Mouse (Mus musculus) embryonic facial prominence, embryonic 13.5 days (tissue): ENCODE measurements around the gene Sowahb. TPM values are rescaled to one million over a fixed set of nuclear protein-coding genes. Genes with fewer than 3 reads are reported as not detected.
A peak's percentile ranks its signal among the peaks of the same experiment; 100 is the strongest.

ENCODE experiments used
- ATAC-seq: fragments of 200-750 bp; cut with Nextera tagmentation; 2 replicates; pipeline ENCODE4 v1.8.0; 2017; ENCODE audit warnings: low read depth; ENCODE audit not compliant: insufficient number of reproducible peaks, insufficient read depth, low FRiP score, low TSS enrichment
- H3K27ac ChIP-seq: fragments of 300-500 bp; sonication (generic); 2 replicates; pipeline ENCODE4 v1.5.1; 2015; ENCODE audit warnings: moderate library complexity, mild to moderate bottlenecking, inconsistent platforms
- H3K27me3 ChIP-seq: fragments of 300-500 bp; sonication (generic); 2 replicates; pipeline ENCODE4 v1.6.1; 2015; ENCODE audit warnings: mild to moderate bottlenecking, inconsistent platforms
- H3K36me3 ChIP-seq: fragments of 300-500 bp; sonication (generic); 2 replicates; pipeline ENCODE4 v1.6.1; 2015; ENCODE audit warnings: mild to moderate bottlenecking, inconsistent platforms
- H3K4me1 ChIP-seq: fragments of 300-500 bp; sonication (generic); 2 replicates; pipeline ENCODE4 v1.6.1; 2015; ENCODE audit warnings: inconsistent platforms
- H3K4me2 ChIP-seq: fragments of 300-500 bp; sonication (generic); 2 replicates; pipeline ENCODE4 v1.6.1; 2015; ENCODE audit warnings: moderate library complexity, mild to moderate bottlenecking, inconsistent platforms
- H3K4me3 ChIP-seq: fragments of 300-500 bp; sonication (generic); 2 replicates; pipeline ENCODE4 v1.5.1; 2015; ENCODE audit warnings: mild to moderate bottlenecking, inconsistent platforms
- H3K9ac ChIP-seq: fragments of 300-500 bp; sonication (generic); 2 replicates; pipeline ENCODE4 v1.6.1; 2015; ENCODE audit warnings: mild to moderate bottlenecking, inconsistent platforms
- H3K9me3 ChIP-seq: fragments of 300-500 bp; sonication (generic); 2 replicates; pipeline ENCODE4 v1.6.1; 2016; ENCODE audit warnings: inconsistent platforms
- WGBS: fragments of 180-500 bp; shearing (Covaris S2); methylation state at CpG from one replicate; pipeline ENCODE4 v1.1.7; 2015; ENCODE audit warnings: mixed read lengths; 5-methylcytosine and 5-hydroxymethylcytosine counted together
- polyA plus RNA-seq: library from polyadenylated mRNA; unstranded; fragments of >200 nt; fragmentation: Nextera tagmentation; extraction: Ambion mirVana; gene quantifications from 2 replicates; pipeline ENCODE4 v1.2.1, GENCODE M21; 2015

Gene Sowahb
- polyA plus RNA-seq, 1 experiment from 2014 or later, result 0.59 TPM

DNA sequence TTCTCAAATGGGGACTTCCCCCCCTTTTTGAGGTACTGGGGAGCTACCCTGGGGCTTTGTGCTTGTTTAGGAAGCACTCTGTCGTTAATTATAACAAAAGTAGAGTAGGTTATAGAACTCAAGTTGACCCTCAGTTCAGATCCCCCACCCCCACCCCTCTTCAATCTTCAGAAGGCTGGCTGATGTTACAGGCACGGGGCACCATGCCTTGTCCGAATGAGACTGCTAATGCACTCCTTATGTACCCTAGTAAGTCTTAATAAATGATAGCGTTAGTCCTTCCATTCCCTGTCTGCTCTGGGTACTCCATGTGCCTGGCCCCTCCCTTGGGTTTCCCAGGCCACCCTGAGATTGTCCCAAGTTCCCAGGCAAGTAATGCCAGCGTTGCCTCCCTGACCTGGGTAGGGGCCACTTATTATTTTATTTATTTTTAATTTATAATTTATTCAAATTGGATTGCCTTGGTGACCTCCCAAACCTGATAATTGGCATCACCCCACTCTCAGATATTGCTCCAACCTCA, 46.3 kb downstream of the Sowahb start:
- no peaks in the 10 kb centered on the region for H3K36me3 ChIP-seq
- H3K27me3 ChIP-seq, result no peaks in the 10 kb centered on the region
- WGBS, result 16% methylated on average over 5 of the region's 5 CpGs
- H3K4me1 ChIP-seq, result peaks cover 46% of the 10 kb centered on the region
- no peak overlapping the region for H3K9ac ChIP-seq
- peak overlapping the region; percentile 33; the same call in 1 of the 2 replicates for H3K4me2 ChIP-seq
- H3K27ac ChIP-seq, result peak overlapping the region; percentile 94
- ATAC-seq, result 0 out of 2 replicates have a peak, but pooled peaks have one; percentile 28
- H3K9me3 ChIP-seq, result no peaks in the 10 kb centered on the region
- H3K4me3 ChIP-seq, result no peak overlapping the region

DNA sequence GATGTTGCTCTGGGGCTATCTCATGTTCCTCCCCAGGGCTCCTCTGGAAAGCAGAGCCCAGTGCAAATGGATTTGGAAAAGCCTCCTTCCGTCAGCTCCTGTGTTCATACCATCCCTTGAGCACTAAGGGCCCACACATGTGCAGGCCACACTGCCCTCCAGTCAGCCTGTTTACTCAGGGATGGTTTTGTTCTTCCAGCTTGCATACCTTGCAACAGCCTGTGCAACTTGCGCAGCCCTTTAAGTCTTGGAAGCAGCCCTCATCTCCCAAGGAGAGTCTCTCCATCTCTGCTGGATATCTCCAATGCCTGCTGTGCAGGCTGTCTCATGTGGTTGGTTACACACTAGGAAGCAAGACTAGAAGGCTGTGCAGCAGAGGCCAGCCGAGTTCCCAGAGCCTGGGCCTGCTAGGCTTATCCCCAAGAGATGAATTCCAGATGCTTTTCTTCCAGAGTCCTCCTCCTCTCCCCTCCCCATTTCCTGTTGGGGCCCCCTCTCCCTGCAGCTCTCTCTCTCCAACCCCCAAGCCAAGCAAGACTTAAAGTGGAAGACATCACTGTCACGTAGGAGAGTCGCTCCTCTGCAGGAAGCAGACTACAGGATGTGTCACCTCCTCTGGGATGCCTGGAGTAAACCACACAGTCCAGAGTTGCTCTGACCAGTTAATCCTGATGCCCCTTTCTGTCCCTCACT, 47.2 kb downstream of the Sowahb start:
- Histone ChIP-seq H3K9ac (peak overlapping the region; percentile 40), H3K27ac (peak overlapping the region; percentile 94), H3K27me3 (no peaks in the 10 kb centered on the region), H3K9me3 (no peaks in the 10 kb centered on the region), H3K4me1 (peaks cover 46% of the 10 kb centered on the region), H3K4me2 (peak overlapping the region; percentile 33), H3K4me3 (no peak overlapping the region), H3K36me3 (no peaks in the 10 kb centered on the region)
- ATAC-seq, result peak; percentile 79
- WGBS, result 16% methylated on average over 5 of the region's 5 CpGs

DNA sequence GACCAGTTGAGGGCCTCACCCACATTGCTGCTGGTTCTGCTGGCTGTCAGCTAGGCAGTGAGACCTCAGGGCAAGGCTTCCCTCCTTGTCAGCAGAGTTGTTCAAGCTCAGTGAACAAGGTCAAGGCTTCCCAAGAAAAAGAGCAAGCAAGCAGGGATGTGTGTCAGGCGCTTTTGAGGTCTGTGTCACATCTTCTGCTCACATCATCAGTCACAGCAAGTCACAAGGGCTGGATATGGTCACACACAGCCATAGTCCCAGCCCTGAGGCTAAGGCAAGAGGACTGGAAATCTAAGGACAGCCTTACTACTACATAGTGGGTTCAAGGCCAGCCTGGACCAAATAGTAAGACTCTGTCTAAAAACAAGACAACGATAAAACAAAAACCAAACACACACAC, 50.0 kb downstream of the Sowahb start:
- 76% methylated on average over 2 of the region's 2 CpGs for WGBS
- Histone ChIP-seq H3K27ac (no peak overlapping the region), H3K9ac (no peak overlapping the region), H3K36me3 (no peaks in the 10 kb centered on the region), H3K4me3 (no peak overlapping the region), H3K4me1 (peaks cover 29% of the 10 kb centered on the region), H3K9me3 (no peaks in the 10 kb centered on the region), H3K4me2 (no peak overlapping the region), H3K27me3 (no peaks in the 10 kb centered on the region)
- ATAC-seq, result no peak

DNA sequence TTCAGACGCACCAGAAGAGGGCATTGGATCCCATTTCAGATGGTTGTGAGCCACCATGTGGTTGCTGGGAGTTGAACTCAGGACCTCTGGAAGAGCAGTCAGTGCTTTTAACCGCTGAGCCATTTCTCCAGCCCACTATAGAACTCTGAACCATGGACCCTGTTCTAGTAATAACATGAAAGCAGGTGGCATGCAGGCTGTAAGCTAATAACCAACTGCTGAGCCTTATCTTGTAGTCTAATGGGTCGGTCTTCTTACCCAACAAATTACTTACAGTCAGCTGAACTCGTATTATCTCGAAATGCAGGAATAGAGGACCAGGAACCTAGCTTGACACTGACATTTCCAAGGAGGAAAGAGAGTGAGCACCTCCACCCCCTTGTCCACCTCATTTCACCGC, 50.5 kb downstream of the Sowahb start:
- no peak for ATAC-seq
- Histone ChIP-seq H3K9ac (no peak overlapping the region), H3K4me3 (no peak overlapping the region), H3K9me3 (no peaks in the 10 kb centered on the region), H3K27me3 (no peaks in the 10 kb centered on the region), H3K36me3 (no peaks in the 10 kb centered on the region), H3K27ac (no peak overlapping the region), H3K4me1 (peaks cover 29% of the 10 kb centered on the region), H3K4me2 (no peak overlapping the region)
- 87% methylated on average over 6 of the region's 6 CpGs for whole genome bisulfite sequencing

DNA sequence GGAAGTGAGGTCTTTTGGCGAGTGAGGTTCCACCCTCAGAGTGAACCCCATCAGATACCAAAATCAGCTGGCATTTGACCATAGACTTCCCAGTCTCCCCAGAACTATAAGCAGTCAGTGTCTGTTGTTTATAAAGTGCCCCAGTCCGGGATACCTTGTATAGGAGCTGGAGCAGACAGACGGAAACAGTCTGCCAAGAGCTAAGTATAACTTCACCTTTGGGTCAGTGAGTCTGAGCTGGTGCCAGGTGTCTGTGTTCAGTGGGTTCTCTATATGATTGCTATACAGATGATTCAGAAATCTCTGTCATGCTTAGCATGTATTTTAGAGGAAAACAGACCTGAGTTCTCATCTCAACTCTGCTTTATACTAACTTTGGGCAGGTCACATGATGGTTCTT, 52.7 kb downstream of the Sowahb start:
- Histone ChIP-seq H3K27ac (no peak overlapping the region), H3K9me3 (no peaks in the 10 kb centered on the region), H3K27me3 (no peaks in the 10 kb centered on the region), H3K4me2 (no peak overlapping the region), H3K9ac (no peak overlapping the region), H3K4me1 (peaks cover 30% of the 10 kb centered on the region), H3K36me3 (no peaks in the 10 kb centered on the region), H3K4me3 (no peak overlapping the region)
- WGBS, result 74% methylated on average over 3 of the region's 3 CpGs
- ATAC-seq, result no peak

Other genes with a start within 250 kb of the Sowahb start
- 220 and 238 TPM in 2 replicates for gene Sept11, start 48.4 kb upstream of the Sowahb start, polyA plus RNA-seq
- gene Ccni, start 161.5 kb upstream of the Sowahb start, polyA plus RNA-seq, result 119 and 130 TPM in 2 replicates
- gene 2010109A12Rik, start 161.5 kb upstream of the Sowahb start, polyA plus RNA-seq, result 0.89 and 3.3 TPM in 2 replicates
- 72.0 and 87.0 TPM in 2 replicates for gene Ccng2, start 222.2 kb upstream of the Sowahb start, polyA plus RNA-seq